Mouse (Mus musculus): ENCODE results near the gene Gm3005.
"Not testable (repeated sequence)": the region's sequence is repeated elsewhere in the genome, so short reads cannot be mapped to it uniquely, and the experiment has no call there.

The Gm3005 gene

DNA sequence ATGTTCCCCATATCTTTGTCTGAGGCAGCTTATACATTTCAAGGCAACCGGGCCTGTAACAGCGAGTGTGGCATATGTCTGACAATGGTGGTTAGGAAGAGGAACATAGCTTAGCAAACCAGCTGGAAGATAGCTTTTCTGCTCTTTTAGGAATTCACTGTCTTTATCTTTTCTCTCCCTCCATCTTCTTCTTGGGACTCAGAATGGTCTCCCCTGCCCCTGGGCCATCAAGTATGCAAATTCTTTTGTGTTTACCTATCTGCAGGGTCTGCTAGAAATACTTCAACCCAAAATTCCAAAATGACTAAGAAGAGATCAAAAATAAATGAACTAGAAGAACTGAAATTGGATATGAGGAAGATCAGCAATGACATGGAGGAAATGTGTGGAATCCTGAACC, at the start of gene Gm3005:
Gm3005 (plus strand) TSS at position 301 of the 400 bp plus-strand sequence.
- in situ Hi-C loops (cut with MboI, MseI): loop anchor here in 1 of 2 experiments (25.0 kb wide), 1 partner anchor 409 kb away; the partner anchor contains the start of gene Gm3033

DNA sequence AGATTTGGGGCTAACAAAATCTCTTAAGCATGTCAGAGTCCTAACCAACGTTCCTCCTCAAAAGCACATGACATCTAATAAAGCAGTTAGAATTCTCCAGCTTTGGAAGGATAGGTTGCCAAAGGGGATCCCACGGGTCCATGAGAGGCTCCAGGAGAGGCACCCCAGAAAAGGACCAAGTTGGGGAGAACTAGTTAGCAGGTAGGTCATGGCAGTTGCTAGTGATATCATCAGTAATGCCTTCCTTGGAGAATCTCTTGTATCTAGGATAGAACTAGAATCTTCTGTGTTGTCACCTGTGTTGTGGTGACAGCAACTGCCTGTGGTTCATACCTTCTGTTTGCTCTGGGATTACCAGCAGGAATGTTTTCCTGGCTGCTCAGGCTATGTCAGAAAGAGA, 33.1 kb upstream of the Gm3005 start, which contains the start of gene Gm10413:
Gm10413 (plus strand) TSS at position 301 of the 400 bp plus-strand sequence.
- in situ Hi-C loops (cut with MboI, MseI): not testable (repeated sequence)

DNA sequence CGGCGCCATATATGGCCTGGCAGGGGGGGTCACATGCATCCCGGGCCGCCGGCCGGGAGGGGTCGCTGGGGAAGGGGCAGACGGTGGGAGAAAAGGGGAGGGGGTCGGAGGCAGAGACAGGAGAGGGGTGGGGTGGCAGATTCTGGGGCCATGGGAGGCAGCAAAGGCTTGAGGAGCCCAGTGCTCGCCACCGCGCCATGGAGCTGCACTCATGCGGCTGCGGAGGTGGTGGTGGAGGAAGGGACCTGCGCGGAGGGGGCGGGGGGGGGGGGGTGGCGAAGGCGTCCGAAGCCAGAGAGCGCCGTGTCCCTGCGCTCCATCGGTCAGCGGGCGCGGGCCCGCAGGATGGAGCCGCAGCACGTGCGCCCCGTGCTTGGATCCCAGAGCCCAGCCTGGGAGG, 15.6 kb upstream of the Gm3005 start, which contains the start of gene Gm10409:
Gm10409 (plus strand) TSS at position 301 of the 400 bp plus-strand sequence.
- in situ Hi-C loops (cut with MboI, MseI): loop anchor here (5.0 to 25.0 kb wide), 3 partner anchors 225 to 1325 kb away; partner anchors contain the start of genes Gm3012 (in 1 of the 2), Gm3020 (in 1 of the 2) and Gm3252 (in 1 of the 2)

DNA sequence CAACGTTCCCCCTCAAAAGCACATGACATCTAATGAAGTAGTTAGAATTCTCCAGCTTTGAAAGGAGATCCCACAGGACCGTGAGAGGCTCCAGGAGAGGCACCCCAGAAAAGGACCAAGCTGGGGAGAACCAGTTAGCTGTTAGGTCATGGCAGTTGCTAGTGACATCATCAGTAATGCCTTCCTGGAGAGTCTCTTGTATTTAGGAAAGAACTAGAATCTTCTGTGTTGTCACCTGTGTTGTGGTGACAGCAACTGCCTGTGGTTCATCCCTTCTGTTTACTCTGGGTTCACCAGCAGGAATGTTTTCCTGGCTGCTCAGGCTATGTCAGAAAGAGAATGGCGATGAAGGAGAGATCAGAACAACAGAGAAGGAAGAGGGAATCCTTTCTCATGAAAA, 21.2 kb downstream of the Gm3005 start, which contains the start of gene Gm10408:
Gm10408 (plus strand) TSS at position 301 of the 400 bp plus-strand sequence.
- in situ Hi-C loops (cut with MboI, MseI): loop anchor here in 1 of 2 experiments (25.0 kb wide), 1 partner anchor 388 kb away; the partner anchor contains the start of gene Gm3033

DNA sequence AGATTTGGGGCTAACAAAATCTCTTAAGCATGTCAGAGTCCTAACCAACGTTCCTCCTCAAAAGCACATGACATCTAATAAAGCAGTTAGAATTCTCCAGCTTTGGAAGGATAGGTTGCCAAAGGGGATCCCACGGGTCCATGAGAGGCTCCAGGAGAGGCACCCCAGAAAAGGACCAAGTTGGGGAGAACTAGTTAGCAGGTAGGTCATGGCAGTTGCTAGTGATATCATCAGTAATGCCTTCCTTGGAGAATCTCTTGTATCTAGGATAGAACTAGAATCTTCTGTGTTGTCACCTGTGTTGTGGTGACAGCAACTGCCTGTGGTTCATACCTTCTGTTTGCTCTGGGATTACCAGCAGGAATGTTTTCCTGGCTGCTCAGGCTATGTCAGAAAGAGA, 206.3 kb downstream of the Gm3005 start, which contains the start of gene Gm3012:
Gm3012 (plus strand) TSS at position 301 of the 400 bp plus-strand sequence.
- in situ Hi-C loops (cut with MboI, MseI): loop anchor here in 1 of 2 experiments (25.0 kb wide), 1 partner anchor 222 kb away; the partner anchor contains the start of gene Gm10409

Measured in T-helper 17 cell (primary cell).